Mouse (Mus musculus) C2C12 (cell line): ENCODE measurements around the gene Mettl26.
A peak's percentile ranks its signal among the peaks of the same experiment; 100 is the strongest.

Experiments used
- CTCF ChIP-seq: IDR thresholded peaks from one replicate; pipeline ENCODE4 v1.5.1; 2011; ENCODE audit not compliant: control insufficient read depth, insufficient read depth, insufficient read length
- MAX ChIP-seq: IDR thresholded peaks from one replicate; pipeline ENCODE4 v1.6.1; 2011; ENCODE audit warnings: mild to moderate bottlenecking, control low read depth
- MYOD1 ChIP-seq: IDR thresholded peaks from one replicate; pipeline ENCODE4 v1.6.1; 2011; ENCODE audit warnings: low read depth; ENCODE audit not compliant: control insufficient read depth, insufficient read length
- USF1 ChIP-seq: IDR thresholded peaks from one replicate; pipeline ENCODE4 v1.6.1; 2011; ENCODE audit warnings: low read depth, mild to moderate bottlenecking, control low read depth, moderate library complexity

- TF ChIP-seq CTCF: peak; percentile 38
- TF ChIP-seq MYOD1: no peak
- no peak for TF ChIP-seq MAX
- no peak for TF ChIP-seq USF1
Observed at GRCm38 (mm10) chr17:25879261-25879660, 4.4 kb downstream of the Mettl26 start.
